Mouse (Mus musculus) embryonic facial prominence, embryonic 10.5 days (tissue): Measurements from ENCODE around the gene Cpne7. TPM values are rescaled to one million over a fixed set of nuclear protein-coding genes. Genes with fewer than 3 reads are reported as not detected.

Experiments used
- DNase-seq: peaks from one replicate; pipeline ENCODE4 v3.0.0-alpha.2; 2017; ENCODE audit warnings: low spot score
- H3K27ac ChIP-seq: fragments of 300-500 bp; sonication (generic); replicated peaks from 2 replicates; pipeline ENCODE4 v1.5.1; 2016; ENCODE audit warnings: mild to moderate bottlenecking
- H3K27me3 ChIP-seq: fragments of 300-500 bp; sonication (generic); replicated peaks from 2 replicates; pipeline ENCODE4 v1.6.1; 2016; ENCODE audit warnings: low read depth, mild to moderate bottlenecking; ENCODE audit not compliant: poor library complexity, severe bottlenecking
- H3K36me3 ChIP-seq: fragments of 300-500 bp; sonication (generic); replicated peaks from 2 replicates; pipeline ENCODE4 v1.6.1; 2016; ENCODE audit warnings: mild to moderate bottlenecking, moderate library complexity
- H3K4me1 ChIP-seq: fragments of 300-500 bp; sonication (generic); 2 replicates; pipeline ENCODE4 v1.6.1; 2016
- H3K4me3 ChIP-seq: fragments of 300-500 bp; sonication (generic); 2 replicates; pipeline ENCODE4 v1.5.1; 2016; ENCODE audit warnings: mild to moderate bottlenecking, moderate library complexity
- H3K9me3 ChIP-seq: fragments of 300-500 bp; sonication (generic); 2 replicates; pipeline ENCODE4 v1.6.1; 2016; ENCODE audit warnings: mild to moderate bottlenecking
- WGBS: fragments of 180-500 bp; shearing (Covaris S2); methylation state at CpG from one replicate; pipeline ENCODE4 v1.1.7; 2016; 5-methylcytosine and 5-hydroxymethylcytosine counted together
- microRNA-seq: library from miRNA; unstranded; fragments of <30 nt; microRNA quantifications from one replicate; pipeline ENCODE4, GENCODE M21; 2017
- polyA plus RNA-seq: library from polyadenylated mRNA; unstranded; fragments of >200 nt; fragmentation: Nextera tagmentation; extraction: Ambion mirVana; gene quantifications from 2 replicates; pipeline ENCODE4 v1.2.1, GENCODE M21; 2016

Cpne7 gene
- polyA plus RNA-seq, 1 experiment from 2014 or later, result 1.8 TPM

- no peak for DNase-seq
- Histone ChIP-seq H3K27me3 (no peaks in the 10 kb centered on the region), H3K27ac (no peak overlapping the region), H3K4me1 (no peaks in the 10 kb centered on the region; the same call in 1 of the 2 replicates), H3K4me3 (no peak overlapping the region), H3K36me3 (no peaks in the 10 kb centered on the region), H3K9me3 (no peaks in the 10 kb centered on the region)
- WGBS, result 66% methylated on average over 9 of the region's 9 CpGs
Observed at GRCm38 (mm10) chr8:123150737-123151171, 33.6 kb downstream of the Cpne7 start.

GRCm38 (mm10) chr8:123155177-123155576 lies 38.0 kb downstream of the Cpne7 start:
- H3K27ac ChIP-seq, result no peak overlapping the region
- 63% methylated on average over 5 of the region's 5 CpGs for WGBS
- H3K36me3 ChIP-seq, result no peaks in the 10 kb centered on the region
- H3K27me3 ChIP-seq, result no peaks in the 10 kb centered on the region
- no peak for DNase-seq
- peaks cover 28% of the 10 kb centered on the region for H3K4me1 ChIP-seq
- no peak overlapping the region for H3K4me3 ChIP-seq
- no peaks in the 10 kb centered on the region for H3K9me3 ChIP-seq

DNA sequence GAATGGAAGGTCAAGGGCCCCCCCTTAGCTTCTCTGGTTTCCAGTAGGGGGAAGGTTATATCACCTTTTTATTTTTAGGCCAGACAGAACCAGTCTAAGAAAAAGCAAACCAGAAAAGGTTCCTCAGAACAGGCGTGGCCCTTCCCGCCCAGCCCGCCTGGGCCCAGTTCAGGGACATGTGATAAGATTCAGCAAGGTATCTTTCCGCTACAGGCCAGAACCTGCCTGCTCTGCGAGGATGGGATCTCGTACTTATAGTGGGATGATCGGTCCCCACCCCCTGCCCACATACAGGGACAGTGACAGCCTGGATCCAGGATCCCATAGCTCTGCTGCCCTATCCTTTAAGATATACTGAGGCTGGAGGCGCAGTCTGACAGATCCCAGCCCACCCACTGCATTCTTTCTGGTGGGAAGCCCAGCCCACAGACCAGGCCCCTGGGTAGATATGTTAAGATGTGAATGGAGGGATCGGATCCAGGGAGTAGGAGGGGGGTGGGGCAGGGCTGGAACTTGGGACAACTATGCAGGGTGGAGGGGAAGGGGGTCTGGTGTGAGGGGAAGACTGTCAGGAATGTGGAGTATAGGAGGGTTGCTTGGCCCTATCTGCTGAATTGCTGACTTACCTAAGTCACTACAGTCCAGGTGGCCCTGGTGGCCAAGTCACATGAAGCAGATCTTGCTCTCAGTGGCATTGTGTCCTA lies 39.0 kb downstream of the Cpne7 start:
- Histone ChIP-seq H3K27ac (0 out of 2 replicates have a peak overlapping the region, but pooled peaks have one; percentile 72), H3K27me3 (no peaks in the 10 kb centered on the region), H3K36me3 (no peaks in the 10 kb centered on the region), H3K9me3 (no peaks in the 10 kb centered on the region), H3K4me1 (peaks cover 28% of the 10 kb centered on the region), H3K4me3 (no peak overlapping the region)
- no peak for DNase-seq
- WGBS, result 80% methylated on average over 9 of the region's 9 CpGs

- WGBS, result 26% methylated on average over 13 of the region's 13 CpGs
- H3K4me3 ChIP-seq, result peak within 1 kb of the TSS; percentile 47
- no peaks in the 10 kb centered on the region for H3K27me3 ChIP-seq
- H3K9me3 ChIP-seq, result no peaks in the 10 kb centered on the region
- H3K4me1 ChIP-seq, result peaks cover 28% of the 10 kb centered on the region
- DNase-seq, result peak; percentile 48
- no peaks in the 10 kb centered on the region for H3K36me3 ChIP-seq
- peak within 1 kb of the TSS; percentile 72 for H3K27ac ChIP-seq
Observed at GRCm38 (mm10) chr8:123157888-123158465, 40.8 kb downstream of the Cpne7 start, which contains the start of gene Sult5a1. Sult5a1 (minus strand) TSS chr8:123158315.

- Histone ChIP-seq H3K27ac (peak overlapping the region; percentile 52), H3K4me3 (no peak overlapping the region), H3K36me3 (no peaks in the 10 kb centered on the region), H3K9me3 (peaks cover 31% of the 10 kb centered on the region), H3K4me1 (peaks cover 47% of the 10 kb centered on the region), H3K27me3 (no peaks in the 10 kb centered on the region)
- 57% methylated on average over 3 of the region's 3 CpGs for WGBS
- DNase-seq, result peak; percentile 78
Observed at GRCm38 (mm10) chr8:123181391-123181790, 64.2 kb downstream of the Cpne7 start.

Small RNAs within 50 kb of the gene (microRNA-seq; reads per million reads assigned to microRNA genes)
- gene Mir7079 (not detected), gene Mir7080 (1.2 reads per million)

Other genes with a start within 250 kb of the Cpne7 start
- gene Ankrd11, start 75.1 kb upstream of the Cpne7 start, polyA plus RNA-seq, result 41.2 and 49.2 TPM in 2 replicates
- gene Spg7, start 54.4 kb upstream of the Cpne7 start, polyA plus RNA-seq, result 51.3 and 54.5 TPM in 2 replicates
- gene Rpl13, start 15.0 kb upstream of the Cpne7 start, polyA plus RNA-seq, result 1,419 and 1,432 TPM in 2 replicates
- gene Sult5a1, start 40.9 kb downstream of the Cpne7 start, polyA plus RNA-seq, result 8.2 and 8.5 TPM in 2 replicates
- gene Dpep1, start 68.9 kb downstream of the Cpne7 start, polyA plus RNA-seq, result 10.5 and 13.0 TPM in 2 replicates
- gene Chmp1a, start 95.4 kb downstream of the Cpne7 start, polyA plus RNA-seq, result 131 and 136 TPM in 2 replicates
- gene Spata33, start 95.5 kb downstream of the Cpne7 start, polyA plus RNA-seq, result 5.4 and 5.9 TPM in 2 replicates
- 35.1 and 36.4 TPM in 2 replicates for gene Cdk10, start 107.5 kb downstream of the Cpne7 start, polyA plus RNA-seq
- 1.6 and 3.0 TPM in 2 replicates for gene Spata2l, start 118.9 kb downstream of the Cpne7 start, polyA plus RNA-seq
- gene Zfp276, start 136.8 kb downstream of the Cpne7 start, polyA plus RNA-seq, result 29.4 and 31.1 TPM in 2 replicates
- 22.2 and 25.1 TPM in 2 replicates for gene Vps9d1, start 137.0 kb downstream of the Cpne7 start, polyA plus RNA-seq
- 49.4 and 52.3 TPM in 2 replicates for gene Fanca, start 201.2 kb downstream of the Cpne7 start, polyA plus RNA-seq
- 4.3 and 5.8 TPM in 2 replicates for gene Spire2, start 215.3 kb downstream of the Cpne7 start, polyA plus RNA-seq